Mouse (Mus musculus) retina, postnatal 7 days (tissue): Measurements from ENCODE around the gene Rnf115.

ENCODE experiments used
- DNase-seq: peaks from one replicate; pipeline ENCODE4 v3.0.0-alpha.2; 2012; ENCODE audit warnings: low read depth, low spot score

Rnf115 gene

GRCm38 (mm10) chr3:96834587-96835348 is 107.3 kb downstream of the Rnf115 start:
- DNase-seq, result no peak

GRCm38 (mm10) chr3:96836414-96836813 is 109.0 kb downstream of the Rnf115 start:
- no peak for DNase-seq

GRCm38 (mm10) chr3:96838996-96839645 is 111.7 kb downstream of the Rnf115 start:
- no peak for DNase-seq
